Mouse (Mus musculus): ENCODE data around the gene Dnaja3.

GRCm38 (mm10) chr16:4633661-4634060 lies 6.1 kb upstream of the Dnaja3 start:
- TF ChIP-seq POLR2A (IDR thresholded peaks at IDR 0.05; ENCODE audit: extremely low read depth, insufficient read depth, low read length), result no peak
- no peak for TF ChIP-seq CTCF (IDR thresholded peaks at IDR 0.05; ENCODE audit: extremely low read depth, insufficient read depth, low read length)
